Mouse (Mus musculus) cortical plate, adult 2 months (tissue): ENCODE measurements around the gene Nup160.

Source experiments
- CTCF ChIP-seq: fragments of 200-500 bp; IDR thresholded peaks from 2 replicates; pipeline ENCODE4 v1.5.1; 2011; ENCODE audit warnings: mild to moderate bottlenecking, control low read depth, low read length; ENCODE audit not compliant: insufficient read depth; ENCODE audit errors: extremely low read depth
- POLR2A ChIP-seq: fragments of 200-500 bp; IDR thresholded peaks from 2 replicates; pipeline ENCODE4 v1.6.1; 2011; ENCODE audit warnings: mild to moderate bottlenecking, low read length, control low read depth; ENCODE audit not compliant: insufficient read depth; ENCODE audit errors: extremely low read depth

DNA sequence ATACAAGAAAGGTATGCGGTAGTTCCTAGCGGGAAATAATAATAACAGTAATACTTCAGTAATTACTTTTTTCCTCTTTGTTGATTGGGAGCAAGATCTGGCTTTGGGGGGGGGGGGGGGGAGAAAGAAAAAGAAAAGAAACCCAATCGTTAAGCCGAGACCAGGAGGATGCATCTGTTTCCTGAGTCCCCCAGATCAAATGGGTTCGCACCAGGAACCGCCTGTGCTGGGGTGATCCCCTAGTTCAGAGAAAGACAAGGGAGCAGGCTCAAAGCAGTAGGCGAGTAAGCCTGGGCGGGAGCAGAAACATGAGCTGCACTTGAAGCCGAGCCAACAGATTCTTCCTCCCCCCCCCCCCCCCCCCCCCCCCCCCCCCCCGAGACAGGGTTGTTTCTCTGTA lies 24.9 kb upstream of the Nup160 start:
- TF ChIP-seq POLR2A (no peak), CTCF (no peak)
